Mouse (Mus musculus) splenic B cell, adult 2 months (primary cell): ENCODE results near the gene Kcna7.
"Not testable (repeated sequence)": the region's sequence is repeated elsewhere in the genome, so short reads cannot be mapped to it uniquely, and the experiment has no call there.

Experiments
- DNase-seq: peaks from one replicate; pipeline ENCODE4 v3.0.0-alpha.2; 2011; ENCODE audit warnings: low read depth, low spot score
- H3K27me3 ChIP-seq: 2 replicates; pipeline ENCODE4 v1.6.1; 2012; ENCODE audit warnings: mild to moderate bottlenecking, low read length, moderate library complexity, mixed read lengths; ENCODE audit not compliant: control insufficient read depth, poor library complexity, insufficient read depth, severe bottlenecking
- H3K36me3 ChIP-seq: 2 replicates; pipeline ENCODE4 v1.6.1; 2012; ENCODE audit warnings: mild to moderate bottlenecking, low read length, moderate library complexity, mixed read lengths; ENCODE audit not compliant: control insufficient read depth, poor library complexity, insufficient read depth, severe bottlenecking

Gene Kcna7

GRCm38 (mm10) chr7:45369836-45370474, 35.5 kb upstream of the Kcna7 start:
- H3K36me3 ChIP-seq: no peaks in the 10 kb centered on the region
- no peak for DNase-seq
- no peaks in the 10 kb centered on the region for H3K27me3 ChIP-seq

GRCm38 (mm10) chr7:45370475-45371311, 34.8 kb upstream of the Kcna7 start, which contains the start of gene Lin7b:
TSS of gene Lin7b (minus strand) at chr7:45370583.
- peak; percentile 93 for DNase-seq
- Histone ChIP-seq H3K36me3 (peaks cover 2% of the 10 kb centered on the region; the same call in 1 of the 2 replicates), H3K27me3 (no peaks in the 10 kb centered on the region)

GRCm38 (mm10) chr7:45372371-45372770, 33.1 kb upstream of the Kcna7 start:
- Histone ChIP-seq H3K36me3 (peaks cover 13% of the 10 kb centered on the region), H3K27me3 (no peaks in the 10 kb centered on the region)
- DNase-seq: no peak

- Histone ChIP-seq H3K27me3 (no peaks in the 10 kb centered on the region), H3K36me3 (peaks cover 16% of the 10 kb centered on the region)
- no peak for DNase-seq
Measured at GRCm38 (mm10) chr7:45374620-45375019, 30.8 kb upstream of the Kcna7 start.

GRCm38 (mm10) chr7:45376057-45376456, 29.4 kb upstream of the Kcna7 start:
- Histone ChIP-seq H3K36me3 (peaks cover 25% of the 10 kb centered on the region), H3K27me3 (no peaks in the 10 kb centered on the region)
- DNase-seq: no peak

- DNase-seq: no peak
- H3K36me3 ChIP-seq: peaks cover 37% of the 10 kb centered on the region
- H3K27me3 ChIP-seq: no peaks in the 10 kb centered on the region
Measured at GRCm38 (mm10) chr7:45386077-45386476, 19.4 kb upstream of the Kcna7 start.

GRCm38 (mm10) chr7:45395129-45395541, 10.3 kb upstream of the Kcna7 start:
- peaks cover 10% of the 10 kb centered on the region for H3K36me3 ChIP-seq
- no peaks in the 10 kb centered on the region; the same call in 1 of the 2 replicates for H3K27me3 ChIP-seq
- DNase-seq: no peak

DNA sequence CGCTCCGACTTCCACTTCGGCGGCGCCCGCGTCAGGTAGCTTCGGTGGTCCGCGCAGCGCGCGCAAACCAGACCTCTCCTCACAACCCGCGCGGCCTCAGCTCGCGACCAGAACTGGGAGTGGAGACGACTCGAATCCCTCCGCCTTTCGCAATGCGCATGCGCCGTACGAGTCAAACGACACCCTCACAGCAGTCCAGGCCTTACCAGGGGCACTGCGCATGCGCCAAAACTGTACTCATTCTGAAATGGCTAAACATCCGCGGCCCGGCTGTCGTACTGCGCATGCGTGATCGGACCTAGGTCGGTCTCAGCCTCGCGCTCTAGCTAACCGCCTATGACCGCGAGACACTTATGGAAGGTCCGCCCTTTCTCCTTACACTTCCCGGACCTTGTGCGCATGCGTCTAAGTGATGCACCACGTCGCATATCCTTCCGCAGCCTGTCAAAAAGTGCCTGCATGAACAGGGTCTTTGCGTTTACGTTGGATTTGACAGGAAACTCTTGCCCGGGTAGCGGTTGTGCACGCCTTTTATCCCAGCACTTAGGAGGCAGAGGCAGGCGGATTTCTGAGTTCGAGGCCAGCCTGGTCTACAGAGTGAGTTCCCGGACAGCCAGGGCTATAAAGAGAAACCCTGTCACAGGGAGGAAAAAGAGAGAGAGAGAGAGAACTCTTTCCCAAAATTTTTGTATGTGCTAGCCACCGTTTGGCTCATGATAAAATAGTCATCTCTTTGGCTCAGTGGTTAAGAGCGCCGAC, 9.7 kb upstream of the Kcna7 start, which contains the start of gene Snrnp70:
Gene Snrnp70, minus strand, starts transcription at position 165 of the 759 bp plus-strand sequence.
- Histone ChIP-seq H3K27me3 (no peaks in the 10 kb centered on the region; the same call in 1 of the 2 replicates), H3K36me3 (peaks cover 7% of the 10 kb centered on the region)
- peak; percentile 100 for DNase-seq

DNA sequence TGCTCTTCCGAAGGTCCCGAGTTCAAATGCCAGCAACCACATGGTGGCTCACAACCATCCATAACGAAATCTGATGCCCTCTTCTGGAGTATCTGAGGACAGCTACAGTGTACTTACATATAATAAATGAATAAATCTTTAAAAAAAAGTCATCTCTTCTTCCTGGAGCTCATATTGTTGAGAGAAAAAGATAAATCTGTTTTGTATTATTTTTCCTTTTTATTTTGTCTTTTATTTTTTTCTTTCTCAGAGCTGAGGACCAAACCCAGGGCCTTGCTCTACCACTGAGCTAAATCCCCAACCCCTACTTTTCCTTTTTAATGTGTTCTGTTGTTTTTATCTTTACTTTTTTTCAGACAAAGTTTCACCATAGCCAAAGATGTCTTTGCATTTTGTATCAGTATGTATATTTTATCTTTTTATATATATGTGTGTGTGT, 9.1 kb upstream of the Kcna7 start:
- not testable (repeated sequence) for DNase-seq, H3K27me3 ChIP-seq, H3K36me3 ChIP-seq

DNA sequence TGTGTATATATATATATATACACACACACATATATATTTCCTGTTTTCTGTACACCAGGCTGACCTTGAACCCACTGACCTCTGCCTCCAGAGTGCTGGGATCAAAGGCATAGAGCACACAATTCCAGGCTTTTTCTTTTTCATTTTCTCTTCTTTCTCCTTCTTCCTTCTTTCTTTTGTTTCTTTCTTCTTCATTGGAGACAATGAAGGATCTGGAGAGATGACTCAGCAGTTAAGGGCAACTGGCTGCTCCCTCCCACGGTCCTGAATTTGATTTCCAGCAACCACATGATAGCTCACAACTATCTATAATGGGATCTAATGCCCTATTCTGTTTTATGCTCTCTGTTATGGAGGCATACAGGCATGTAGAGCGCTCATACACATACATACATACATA, 8.7 kb upstream of the Kcna7 start:
- Histone ChIP-seq H3K36me3 (peaks cover 5% of the 10 kb centered on the region), H3K27me3 (no peaks in the 10 kb centered on the region; the same call in 1 of the 2 replicates)
- no peak for DNase-seq

DNA sequence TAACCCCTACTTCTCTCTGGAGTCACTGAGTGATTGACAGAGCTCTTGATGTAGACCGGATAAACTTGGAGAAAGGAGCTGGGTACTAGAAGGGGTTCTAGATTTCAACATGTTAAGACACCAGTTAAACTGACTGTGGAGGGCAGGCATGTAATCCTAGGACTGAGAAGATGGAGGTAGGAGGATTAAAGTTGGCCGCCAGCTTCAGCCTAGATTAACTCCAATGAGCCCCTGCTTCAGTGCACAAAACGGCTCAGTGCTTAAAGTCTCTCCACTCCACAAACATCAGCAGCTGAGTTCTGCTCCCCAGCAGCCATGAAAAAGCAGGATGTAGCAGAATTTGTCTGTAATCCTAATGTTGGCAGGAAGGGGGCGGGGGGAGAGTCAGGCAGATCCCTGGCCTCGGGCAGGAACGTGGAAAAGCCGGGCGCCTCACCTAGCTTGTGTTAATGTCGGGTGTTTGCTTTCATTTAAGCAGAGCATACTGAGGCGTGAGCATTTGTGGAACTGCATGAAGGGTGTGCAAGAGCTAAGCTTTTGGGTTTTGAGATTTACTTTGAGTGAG, 3.9 kb upstream of the Kcna7 start:
- Histone ChIP-seq H3K36me3 (no peaks in the 10 kb centered on the region), H3K27me3 (no peaks in the 10 kb centered on the region; the same call in 1 of the 2 replicates)
- DNase-seq: no peak

DNA sequence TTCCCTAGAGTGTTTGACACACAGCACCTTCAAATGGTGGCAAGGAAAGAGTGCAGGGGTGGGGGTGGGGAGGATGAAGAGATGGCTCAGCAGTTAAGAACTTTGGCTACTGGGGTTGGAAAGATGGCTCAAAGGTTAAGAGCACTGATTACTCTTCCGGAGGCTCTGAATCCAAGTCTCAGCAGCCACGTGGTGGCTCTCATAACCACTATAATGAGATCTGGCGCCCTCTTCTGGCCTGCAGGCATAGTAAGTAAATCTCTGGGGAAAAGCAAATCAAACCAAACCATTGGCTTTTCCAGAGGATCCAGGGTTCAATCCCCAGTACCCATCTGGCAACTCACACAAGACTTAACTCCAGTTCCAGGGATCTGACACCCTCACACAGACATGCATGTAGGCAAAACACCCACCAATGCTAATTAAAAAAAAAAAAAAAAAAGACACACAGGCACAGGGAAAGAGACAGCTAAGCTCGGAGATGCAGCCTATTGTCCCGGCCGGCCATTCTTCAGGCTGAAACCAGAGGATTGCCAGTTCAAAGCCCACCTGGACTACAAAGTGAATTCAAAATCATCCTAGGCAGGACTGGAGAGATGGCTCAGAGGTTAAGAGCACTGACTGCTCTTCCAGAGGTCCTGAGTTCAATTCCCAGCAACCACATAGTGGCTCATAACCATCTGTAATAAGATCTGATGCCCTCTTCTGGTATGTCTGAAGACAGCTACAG, 1.8 kb upstream of the Kcna7 start:
- Histone ChIP-seq H3K27me3 (no peaks in the 10 kb centered on the region; the same call in 1 of the 2 replicates), H3K36me3 (no peaks in the 10 kb centered on the region)
- DNase-seq: peak; percentile 84

- Histone ChIP-seq H3K36me3 (no peaks in the 10 kb centered on the region), H3K27me3 (no peaks in the 10 kb centered on the region; the same call in 1 of the 2 replicates)
- peak; percentile 39 for DNase-seq
Measured at GRCm38 (mm10) chr7:45406157-45407156, 1.0 kb downstream of the Kcna7 start.
